Comparison of ENCODE assay signal across 31 mouse cellular contexts in genomic region chr7:102484766-102485165, GRCm38 (mm10). TPM values are rescaled to one million over a fixed set of nuclear protein-coding genes. Genes with fewer than 3 reads are reported as not detected.
DNase-seq lines count a peak whose midpoint lies in the region; ATAC-seq and TF ChIP-seq lines count a peak whose summit lies in the region.
"Not testable (repeated sequence)": the region's sequence is repeated elsewhere in the genome, so short reads cannot be mapped to it uniquely, and the experiment has no call there.
"Had no signal": no experiment of that assay in that cellular context is flagged by ENCODE, and none has a peak within 500 bp of the region (broad histone marks: within the 10 kb centered on the region; RNA-seq: fewer than 3 reads in every experiment).

No protein-coding gene starts in this region.

- not testable (repeated sequence) for DNase-seq in liver, postnatal 0 days

- H3K9me3 ChIP-seq in intestine, postnatal 0 days (ENCODE audit: control insufficient read depth); liver, postnatal 0 days (ENCODE audit: low read length); stomach, embryonic 16.5 days (replicated peaks; ENCODE audit: control insufficient read depth, low read length): not testable (repeated sequence)

- H3K4me2 ChIP-seq in intestine, postnatal 0 days (replicated peaks; ENCODE audit: low read depth); liver, postnatal 0 days (ENCODE audit: low read depth, low read length); stomach, embryonic 16.5 days (ENCODE audit: low read depth, low read length): not testable (repeated sequence)

- 0 out of 2 replicates have a peak, but pooled peaks have one; percentile 17 for TF ChIP-seq CTCF in intestine, postnatal 0 days (IDR thresholded peaks at IDR 0.05; ENCODE audit: low read depth)
- TF ChIP-seq CTCF in liver, postnatal 0 days (IDR thresholded peaks at IDR 0.05; ENCODE audit: low read depth), result 0 out of 2 replicates have a peak, but pooled peaks have one; percentile 15

- peak; percentile 19; the same call in 1 of the 2 replicates for ATAC-seq in common myeloid progenitor, adult 5-6 weeks (replicated peaks; ENCODE audit: low read depth, poor library complexity, severe bottlenecking)
- ATAC-seq in granulocyte monocyte progenitor cell, adult 5-6 weeks (replicated peaks; ENCODE audit: poor library complexity, severe bottlenecking), result peak; percentile 41
- not testable (repeated sequence) for ATAC-seq in intestine, postnatal 0 days; liver, postnatal 0 days
- ATAC-seq in megakaryocyte-erythroid progenitor cell, adult 5-6 weeks (replicated peaks; ENCODE audit: low FRiP score, low TSS enrichment, poor library complexity, severe bottlenecking), result peak; percentile 68
- ATAC-seq in stomach, embryonic 16.5 days (ENCODE audit: insufficient read depth, low FRiP score), result peak; percentile 45; the same call in 1 of the 2 replicates

- H3K4me3 ChIP-seq in intestine, postnatal 0 days (ENCODE audit: low read depth, low read length); liver, postnatal 0 days (ENCODE audit: low read depth, low read length); stomach, embryonic 16.5 days (replicated peaks; ENCODE audit: low read length): not testable (repeated sequence)

- not testable (repeated sequence) for H3K4me1 ChIP-seq in intestine, postnatal 0 days (replicated peaks; ENCODE audit: control insufficient read depth, insufficient read depth, low read length); liver, postnatal 0 days (ENCODE audit: insufficient read depth); stomach, embryonic 16.5 days (ENCODE audit: control insufficient read depth, insufficient read depth, low read length)

- WGBS in intestine, postnatal 0 days, result 61% methylated on average over 7 of the region's 8 CpGs
- 65% methylated on average over 7 of the region's 8 CpGs for WGBS in liver, postnatal 0 days (ENCODE audit: insufficient replicate concordance)
- 61% methylated on average over 7 of the region's 8 CpGs for WGBS in stomach, embryonic 16.5 days

- not testable (repeated sequence) for H3K36me3 ChIP-seq in intestine, postnatal 0 days (ENCODE audit: control insufficient read depth, insufficient read depth); liver, postnatal 0 days (replicated peaks; ENCODE audit: insufficient read depth, low read length); stomach, embryonic 16.5 days (ENCODE audit: control insufficient read depth, insufficient read depth, low read length)

- not testable (repeated sequence) for H3K9ac ChIP-seq in intestine, postnatal 0 days (ENCODE audit: low read depth, low read length); liver, postnatal 0 days (replicated peaks); stomach, embryonic 16.5 days (ENCODE audit: low read length)

- not testable (repeated sequence) for H3K27me3 ChIP-seq in intestine, postnatal 0 days (replicated peaks; ENCODE audit: control insufficient read depth, insufficient read depth, low read length); liver, postnatal 0 days (ENCODE audit: insufficient read depth, low read length); stomach, embryonic 16.5 days (ENCODE audit: control insufficient read depth, insufficient read depth, low read length)

- not testable (repeated sequence) for H3K27ac ChIP-seq in intestine, postnatal 0 days (ENCODE audit: low read depth, low read length); liver, postnatal 0 days (ENCODE audit: low read depth); stomach, embryonic 16.5 days (ENCODE audit: low read length)

- not testable (repeated sequence) for TF ChIP-seq EP300 in liver, postnatal 0 days (IDR thresholded peaks at IDR 0.05; ENCODE audit: low read depth)

RNA-seq across cellular contexts. Expression of gene Olfr543, which starts 3.3 kb away (rescaled TPM):
- total RNA-seq in common myeloid progenitor, adult 5-6 weeks (2017), result not detected in 2 replicates
- not detected in 2 replicates for total RNA-seq in granulocyte monocyte progenitor cell, adult 5-6 weeks (2014; fragmentation: Nextera tagmentation)
- not detected in 2 replicates for total RNA-seq in granulocyte monocyte progenitor cell, adult 5-6 weeks (2017)
- not detected in 2 replicates for polyA plus RNA-seq in intestine, postnatal 0 days (2015; fragmentation: Nextera tagmentation; extraction: Ambion mirVana)
- 0.12 and 0.19 TPM in 2 replicates for polyA plus RNA-seq in liver, postnatal 0 days (2015; fragmentation: Nextera tagmentation; extraction: Ambion mirVana)
- total RNA-seq in megakaryocyte-erythroid progenitor cell, adult 5-6 weeks (2014; fragmentation: Nextera tagmentation), result not detected in 2 replicates
- 0.09 TPM in 1 of 2 replicates, not detected in the other for total RNA-seq in megakaryocyte-erythroid progenitor cell, adult 5-6 weeks (2017)
- polyA plus RNA-seq in stomach, embryonic 16.5 days (2015; fragmentation: Nextera tagmentation; extraction: Ambion mirVana), result 0.30 and 0.54 TPM in 2 replicates
- total RNA-seq: adrenal gland, adult 2 months; adrenal gland, postnatal 14 days; adrenal gland, postnatal 4 days; CH12.LX; forebrain, postnatal 0 days; gastrocnemius, adult 2 months; gastrocnemius, postnatal 14 days; gastrocnemius, postnatal 4 days; heart, adult 2 months; heart, postnatal 14 days; heart, postnatal 4 days had no signal
- polyA plus RNA-seq: adrenal gland, adult 2 months; cerebellum, adult 2 months; cortical plate, adult 2 months; forebrain, embryonic 14.5 days; G1E; heart, adult 2 months; heart, embryonic 13.5 days had no signal

RNA-seq across cellular contexts. Expression of gene Olfr544, which starts 3.3 kb away (rescaled TPM):
- total RNA-seq in common myeloid progenitor, adult 5-6 weeks (2017), result not detected in 2 replicates
- not detected in 2 replicates for total RNA-seq in granulocyte monocyte progenitor cell, adult 5-6 weeks (2014; fragmentation: Nextera tagmentation)
- total RNA-seq in granulocyte monocyte progenitor cell, adult 5-6 weeks (2017), result not detected in 2 replicates
- 0.04 TPM in 1 of 2 replicates, not detected in the other for polyA plus RNA-seq in intestine, postnatal 0 days (2015; fragmentation: Nextera tagmentation; extraction: Ambion mirVana)
- 0.04 and 0.06 TPM in 2 replicates for polyA plus RNA-seq in liver, postnatal 0 days (2015; fragmentation: Nextera tagmentation; extraction: Ambion mirVana)
- total RNA-seq in megakaryocyte-erythroid progenitor cell, adult 5-6 weeks (2014; fragmentation: Nextera tagmentation), result not detected in 2 replicates
- 0.05 TPM in 1 of 2 replicates, not detected in the other for total RNA-seq in megakaryocyte-erythroid progenitor cell, adult 5-6 weeks (2017)
- 0.04 and 0.07 TPM in 2 replicates for polyA plus RNA-seq in stomach, embryonic 16.5 days (2015; fragmentation: Nextera tagmentation; extraction: Ambion mirVana)
- total RNA-seq: adrenal gland, adult 2 months; adrenal gland, postnatal 14 days; adrenal gland, postnatal 4 days; CH12.LX; forebrain, postnatal 0 days; G1E; gastrocnemius, adult 2 months; gastrocnemius, postnatal 14 days; gastrocnemius, postnatal 4 days; heart, adult 2 months; heart, postnatal 14 days; heart, postnatal 4 days had no signal
- polyA plus RNA-seq: adrenal gland, adult 2 months; cerebellum, adult 2 months; cortical plate, adult 2 months; forebrain, embryonic 14.5 days; frontal cortex, adult 2 months; G1E; heart, adult 2 months; heart, embryonic 13.5 days had no signal

RNA-seq across cellular contexts. Expression of gene Olfr545, which starts 14.6 kb away (rescaled TPM):
- total RNA-seq in common myeloid progenitor, adult 5-6 weeks (2017), result not detected in 2 replicates
- total RNA-seq in granulocyte monocyte progenitor cell, adult 5-6 weeks (2014; fragmentation: Nextera tagmentation), result not detected in 2 replicates
- total RNA-seq in granulocyte monocyte progenitor cell, adult 5-6 weeks (2017), result not detected in 2 replicates
- polyA plus RNA-seq in intestine, postnatal 0 days (2015; fragmentation: Nextera tagmentation; extraction: Ambion mirVana), result not detected in 2 replicates
- polyA plus RNA-seq in liver, postnatal 0 days (2015; fragmentation: Nextera tagmentation; extraction: Ambion mirVana), result not detected in 2 replicates
- total RNA-seq in megakaryocyte-erythroid progenitor cell, adult 5-6 weeks (2014; fragmentation: Nextera tagmentation), result not detected in 2 replicates
- total RNA-seq in megakaryocyte-erythroid progenitor cell, adult 5-6 weeks (2017), result not detected in 2 replicates
- polyA plus RNA-seq in stomach, embryonic 16.5 days (2015; fragmentation: Nextera tagmentation; extraction: Ambion mirVana), result 0.16 and 0.17 TPM in 2 replicates
- total RNA-seq: adrenal gland, adult 2 months; adrenal gland, postnatal 14 days; adrenal gland, postnatal 4 days; CH12.LX; gastrocnemius, adult 2 months; gastrocnemius, postnatal 14 days; gastrocnemius, postnatal 4 days; heart, adult 2 months; heart, postnatal 14 days; heart, postnatal 4 days had no signal
- polyA plus RNA-seq: adrenal gland, adult 2 months; cerebellum, adult 2 months; cortical plate, adult 2 months; embryonic facial prominence, embryonic 14.5 days; forebrain, embryonic 14.5 days; G1E; heart, adult 2 months; heart, embryonic 10.5 days; heart, embryonic 16.5 days; hindbrain, embryonic 11.5 days had no signal

RNA-seq across cellular contexts. Expression of gene Rrm1, which starts 43.3 kb away (rescaled TPM):
- total RNA-seq in common myeloid progenitor, adult 5-6 weeks (2017), result 809 and 867 TPM in 2 replicates
- 171 and 252 TPM in 2 replicates for total RNA-seq in granulocyte monocyte progenitor cell, adult 5-6 weeks (2014; fragmentation: Nextera tagmentation)
- 642 and 757 TPM in 2 replicates for total RNA-seq in granulocyte monocyte progenitor cell, adult 5-6 weeks (2017)
- 22.7 and 23.4 TPM in 2 replicates for polyA plus RNA-seq in intestine, postnatal 0 days (2015; fragmentation: Nextera tagmentation; extraction: Ambion mirVana)
- 55.9 and 66.4 TPM in 2 replicates for polyA plus RNA-seq in liver, postnatal 0 days (2015; fragmentation: Nextera tagmentation; extraction: Ambion mirVana)
- 270 and 301 TPM in 2 replicates for total RNA-seq in megakaryocyte-erythroid progenitor cell, adult 5-6 weeks (2014; fragmentation: Nextera tagmentation)
- total RNA-seq in megakaryocyte-erythroid progenitor cell, adult 5-6 weeks (2017), result 1,022 TPM in 2 replicates
- polyA plus RNA-seq in stomach, embryonic 16.5 days (2015; fragmentation: Nextera tagmentation; extraction: Ambion mirVana), result 131 and 137 TPM in 2 replicates

RNA-seq across cellular contexts. Expression of gene Olfr547, which starts 49.8 kb away (rescaled TPM):
- total RNA-seq in common myeloid progenitor, adult 5-6 weeks (2017), result not detected in 2 replicates
- not detected in 2 replicates for total RNA-seq in granulocyte monocyte progenitor cell, adult 5-6 weeks (2014; fragmentation: Nextera tagmentation)
- total RNA-seq in granulocyte monocyte progenitor cell, adult 5-6 weeks (2017), result not detected in 2 replicates
- polyA plus RNA-seq in intestine, postnatal 0 days (2015; fragmentation: Nextera tagmentation; extraction: Ambion mirVana), result not detected in 2 replicates
- polyA plus RNA-seq in liver, postnatal 0 days (2015; fragmentation: Nextera tagmentation; extraction: Ambion mirVana), result not detected in 2 replicates
- not detected in 2 replicates for total RNA-seq in megakaryocyte-erythroid progenitor cell, adult 5-6 weeks (2014; fragmentation: Nextera tagmentation)
- total RNA-seq in megakaryocyte-erythroid progenitor cell, adult 5-6 weeks (2017), result not detected in 2 replicates
- polyA plus RNA-seq in stomach, embryonic 16.5 days (2015; fragmentation: Nextera tagmentation; extraction: Ambion mirVana), result not detected in 2 replicates
- total RNA-seq: adrenal gland, adult 2 months; adrenal gland, postnatal 14 days; adrenal gland, postnatal 4 days; CH12.LX; forebrain, postnatal 0 days; G1E; gastrocnemius, adult 2 months; gastrocnemius, postnatal 14 days; gastrocnemius, postnatal 4 days; heart, adult 2 months; heart, postnatal 14 days; heart, postnatal 4 days had no signal
- polyA plus RNA-seq: adrenal gland, adult 2 months; cerebellum, adult 2 months; cortical plate, adult 2 months; embryonic facial prominence, embryonic 10.5 days; embryonic facial prominence, embryonic 14.5 days; forebrain, embryonic 11.5 days; forebrain, embryonic 14.5 days; forebrain, postnatal 0 days; frontal cortex, adult 2 months; G1E; heart, adult 2 months; heart, embryonic 10.5 days; heart, embryonic 13.5 days; heart, embryonic 16.5 days; hindbrain, embryonic 11.5 days; hindbrain, embryonic 14.5 days; intestine, embryonic 14.5 days had no signal
